Mouse (Mus musculus) liver, embryonic 11.5 days (tissue): ENCODE results near the gene Gpr161. TPM values are rescaled to one million over a fixed set of nuclear protein-coding genes. Genes with fewer than 3 reads are reported as not detected.
"Not testable (repeated sequence)": the region's sequence is repeated elsewhere in the genome, so short reads cannot be mapped to it uniquely, and the experiment has no call there.

ENCODE experiments used
- ATAC-seq: fragments of 200-750 bp; cut with Nextera tagmentation; replicated peaks from 2 replicates; pipeline ENCODE4 v1.8.0; 2017; ENCODE audit warnings: moderate number of reproducible peaks, mild to moderate bottlenecking, moderate TSS enrichment, moderate library complexity; ENCODE audit not compliant: low FRiP score
- DNase-seq: peaks from one replicate; pipeline ENCODE4 v3.0.0-alpha.2; 2017; ENCODE audit warnings: low spot score
- H3K27ac ChIP-seq: fragments of 300-500 bp; sonication (generic); 2 replicates; pipeline ENCODE4 v1.5.1; 2014; ENCODE audit warnings: mild to moderate bottlenecking, low read depth, low read length, control low read depth
- H3K27me3 ChIP-seq: fragments of 300-500 bp; sonication (generic); replicated peaks from 2 replicates; pipeline ENCODE4 v1.6.1; 2014; ENCODE audit warnings: low read length, mixed read lengths; ENCODE audit not compliant: control insufficient read depth, insufficient read depth
- H3K36me3 ChIP-seq: fragments of 300-500 bp; sonication (generic); 2 replicates; pipeline ENCODE4 v1.6.1; 2014; ENCODE audit warnings: mild to moderate bottlenecking, low read length, moderate library complexity, mixed read lengths; ENCODE audit not compliant: control insufficient read depth, insufficient read depth
- H3K4me1 ChIP-seq: fragments of 300-500 bp; sonication (generic); replicated peaks from 2 replicates; pipeline ENCODE4 v1.6.1; 2014; ENCODE audit warnings: low read length, mixed read lengths; ENCODE audit not compliant: control insufficient read depth, insufficient read depth
- H3K4me2 ChIP-seq: fragments of 300-500 bp; sonication (generic); 2 replicates; pipeline ENCODE4 v1.6.1; 2014; ENCODE audit warnings: mild to moderate bottlenecking, control low read depth, moderate library complexity
- H3K4me3 ChIP-seq: fragments of 300-500 bp; sonication (generic); 2 replicates; pipeline ENCODE4 v1.5.1; 2014; ENCODE audit warnings: low read depth, low read length, control low read depth
- H3K9ac ChIP-seq: fragments of 300-500 bp; sonication (generic); 2 replicates; pipeline ENCODE4 v1.6.1; 2014; ENCODE audit warnings: low read depth, low read length, control low read depth
- H3K9me3 ChIP-seq: fragments of 300-500 bp; sonication (generic); 2 replicates; pipeline ENCODE4 v1.6.1; 2016; ENCODE audit warnings: low read length, inconsistent platforms, mixed read lengths; ENCODE audit not compliant: control insufficient read depth
- WGBS: fragments of 180-500 bp; shearing (Covaris S2); extraction: QIAGEN DNeasy Blood & Tissue Kit; methylation state at CpG from one replicate; pipeline ENCODE4 v1.1.7; 2014; 5-methylcytosine and 5-hydroxymethylcytosine counted together
- polyA plus RNA-seq: library from polyadenylated mRNA; unstranded; fragments of >200 nt; fragmentation: Nextera tagmentation; extraction: Ambion mirVana; gene quantifications from 2 replicates; pipeline ENCODE4 v1.2.1, GENCODE M21; 2014

The Gpr161 gene
- polyA plus RNA-seq, 1 experiment from 2014 or later = 0.48 TPM

DNA sequence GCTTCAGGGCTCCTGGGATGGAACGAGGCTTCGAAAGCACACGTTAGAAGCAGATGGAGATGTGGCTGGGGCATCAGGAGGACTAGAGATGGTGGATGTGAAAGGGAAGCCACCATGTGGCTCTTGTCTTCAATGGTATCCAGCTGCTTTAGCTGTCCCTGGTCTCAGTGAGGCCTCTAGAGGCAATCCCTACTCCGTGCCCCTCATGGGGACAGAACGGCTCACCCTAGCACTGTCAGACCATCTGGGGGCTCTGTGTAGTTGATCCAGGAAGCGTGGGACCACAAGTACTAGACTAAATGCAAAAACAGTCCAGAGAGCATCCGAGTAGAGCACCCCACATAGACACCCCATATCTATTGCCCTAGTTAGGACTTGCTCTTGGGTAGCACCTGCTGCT lies 26.3 kb downstream of the Gpr161 start:
- ATAC-seq (no peak), DNase-seq (no peak)
- Histone ChIP-seq H3K4me2 (no peak overlapping the region), H3K27ac (no peak overlapping the region), H3K4me1 (peaks cover 13% of the 10 kb centered on the region), H3K9ac (no peak overlapping the region), H3K4me3 (no peak overlapping the region), H3K36me3 (no peaks in the 10 kb centered on the region), H3K9me3 (no peaks in the 10 kb centered on the region), H3K27me3 (no peaks in the 10 kb centered on the region)
- WGBS = 88% methylated on average over 7 of the region's 7 CpGs

DNA sequence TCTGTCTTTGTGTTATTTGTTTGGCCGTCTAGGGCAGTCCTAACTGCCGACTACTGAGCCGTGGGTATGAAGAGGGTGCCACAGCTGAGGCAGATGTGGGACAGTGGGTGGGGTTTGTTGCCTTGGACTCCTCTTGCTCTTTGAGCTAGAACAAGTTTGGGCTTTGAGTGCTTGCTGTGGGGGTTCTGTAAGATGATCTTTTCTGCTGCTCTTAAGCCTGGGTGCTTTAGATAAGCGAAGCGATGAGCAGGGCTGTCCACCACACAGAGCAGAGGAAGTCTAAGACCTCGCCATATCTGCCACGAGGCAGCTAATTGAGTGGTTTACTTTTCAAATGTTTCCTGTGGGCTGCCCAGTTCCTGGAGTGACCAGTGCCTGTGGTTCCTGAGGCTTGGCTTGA lies 27.3 kb downstream of the Gpr161 start:
- H3K9me3 ChIP-seq = no peaks in the 10 kb centered on the region
- no peak overlapping the region for H3K4me3 ChIP-seq
- H3K4me2 ChIP-seq = peak overlapping the region; percentile 36
- no peaks in the 10 kb centered on the region for H3K27me3 ChIP-seq
- peak overlapping the region; percentile 57 for H3K27ac ChIP-seq
- peak overlapping the region; percentile 48 for H3K9ac ChIP-seq
- no peaks in the 10 kb centered on the region for H3K36me3 ChIP-seq
- DNase-seq = peak; percentile 44
- WGBS = 31% methylated on average over 7 of the region's 7 CpGs
- peak; percentile 94 for ATAC-seq
- H3K4me1 ChIP-seq = peaks cover 13% of the 10 kb centered on the region

DNA sequence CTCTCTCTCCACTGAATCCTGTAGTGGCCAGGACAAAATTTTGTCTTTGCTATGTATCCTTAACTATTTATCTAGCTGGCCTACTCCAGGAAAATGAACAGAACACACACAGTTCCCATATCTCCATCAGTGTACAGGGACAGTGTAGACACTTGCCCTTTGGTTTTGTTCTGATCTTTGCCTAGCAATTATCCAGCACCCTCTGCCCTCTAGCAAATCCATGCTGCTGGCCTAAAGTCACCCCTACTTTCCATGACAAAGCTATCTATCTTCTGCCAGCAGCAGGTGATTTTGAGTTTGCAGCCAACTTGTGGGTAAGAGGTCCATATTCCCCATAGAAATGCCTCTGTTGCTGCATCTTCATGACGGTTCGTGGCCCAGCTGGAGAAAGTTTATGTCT lies 31.8 kb downstream of the Gpr161 start:
- 76% methylated on average over 2 of the region's 2 CpGs for WGBS
- no peak for ATAC-seq
- Histone ChIP-seq H3K4me3 (no peak overlapping the region), H3K9ac (no peak overlapping the region), H3K27ac (no peak overlapping the region), H3K27me3 (no peaks in the 10 kb centered on the region), H3K4me2 (no peak overlapping the region), H3K9me3 (no peaks in the 10 kb centered on the region), H3K36me3 (no peaks in the 10 kb centered on the region), H3K4me1 (peaks cover 12% of the 10 kb centered on the region)
- DNase-seq = no peak

DNA sequence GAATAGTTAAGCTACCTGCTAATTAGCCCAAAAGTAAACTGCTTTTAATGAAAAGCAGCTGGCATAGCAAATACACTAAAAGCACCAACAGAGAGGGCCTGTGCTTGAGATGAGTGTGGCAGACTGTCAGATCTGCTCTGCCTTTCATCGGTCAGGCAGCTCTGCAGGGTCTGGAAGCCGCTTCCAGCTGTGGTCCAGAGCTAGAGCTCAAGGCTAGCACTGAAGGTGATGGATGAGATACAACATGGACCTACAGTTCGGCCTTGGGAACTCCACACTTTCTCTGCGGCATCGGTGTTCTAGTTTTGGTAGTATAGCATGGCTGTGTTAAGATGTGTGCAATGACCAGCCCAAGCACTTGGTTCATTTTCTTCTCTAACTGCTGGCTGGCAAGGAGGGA lies 32.2 kb downstream of the Gpr161 start:
- Histone ChIP-seq H3K27me3 (no peaks in the 10 kb centered on the region), H3K9me3 (no peaks in the 10 kb centered on the region), H3K36me3 (no peaks in the 10 kb centered on the region), H3K4me1 (peaks cover 8% of the 10 kb centered on the region), H3K4me3 (no peak overlapping the region), H3K27ac (no peak overlapping the region), H3K9ac (no peak overlapping the region), H3K4me2 (no peak overlapping the region)
- DNase-seq (no peak), ATAC-seq (no peak)
- WGBS = 68% methylated on average over 5 of the region's 5 CpGs

DNA sequence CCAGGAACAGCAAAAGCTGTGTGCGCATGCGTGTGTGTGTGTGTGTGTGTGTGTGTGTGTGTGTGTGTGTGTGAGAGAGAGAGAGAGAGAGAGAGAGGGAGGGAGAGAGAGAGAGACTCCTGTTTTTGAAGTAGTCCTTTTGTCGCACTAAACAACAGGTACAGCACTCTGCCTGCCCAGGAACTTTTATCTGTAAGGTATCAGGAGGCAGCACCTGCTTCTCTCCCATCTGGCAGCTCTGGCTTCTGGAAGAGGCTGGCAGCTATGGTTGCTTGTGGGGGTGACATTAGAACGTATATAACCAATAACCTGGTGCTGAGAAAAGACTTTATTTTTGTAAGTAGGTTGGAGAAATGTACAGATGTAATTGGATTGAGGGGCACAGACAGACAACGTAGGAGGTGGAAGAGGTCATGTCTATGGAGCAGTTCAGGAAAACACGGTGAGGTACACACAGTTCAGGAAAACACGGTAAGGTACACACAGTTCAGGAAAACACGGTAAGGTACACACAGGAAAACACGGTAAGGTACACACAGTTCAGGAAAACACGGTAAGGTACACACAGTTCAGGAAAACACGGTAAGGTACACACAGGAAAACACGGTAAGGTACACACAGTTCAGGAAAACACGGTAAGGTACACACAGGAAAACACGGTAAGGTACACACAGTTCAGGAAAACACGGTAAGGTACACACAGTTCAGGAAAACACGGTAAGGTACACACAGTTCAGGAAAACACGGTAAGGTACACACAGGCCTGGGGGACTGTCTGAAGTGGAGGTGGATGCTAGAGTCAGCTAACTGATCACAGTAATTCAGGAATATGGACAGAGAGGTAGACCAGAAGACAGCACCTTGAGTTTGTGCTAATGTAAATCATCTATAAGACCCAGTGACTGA lies 33.0 kb downstream of the Gpr161 start:
- ATAC-seq = peak; percentile 61
- not testable (repeated sequence) for H3K27ac ChIP-seq, H3K27me3 ChIP-seq, DNase-seq, H3K9me3 ChIP-seq, H3K4me3 ChIP-seq, H3K4me1 ChIP-seq, H3K9ac ChIP-seq, H3K4me2 ChIP-seq, H3K36me3 ChIP-seq
- WGBS = 88% methylated on average over 17 of the region's 17 CpGs

DNA sequence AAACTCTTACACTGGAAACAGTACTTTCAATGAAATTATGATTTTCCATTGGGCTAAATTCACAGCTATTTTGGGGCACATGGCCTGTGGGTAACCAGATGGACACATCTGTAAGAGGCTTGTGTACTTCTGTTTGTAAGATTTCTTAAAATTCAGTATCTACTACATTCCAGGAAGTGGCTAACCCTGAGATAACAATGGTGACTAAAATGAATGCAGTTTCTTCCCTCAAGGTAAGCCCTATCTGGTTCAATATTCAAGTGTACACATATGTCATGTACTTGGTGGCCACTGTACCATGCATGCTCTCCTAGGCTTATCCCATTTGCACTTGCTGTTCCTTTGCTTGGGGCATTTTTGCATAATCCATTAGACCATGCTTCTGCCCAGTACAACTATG lies 35.3 kb downstream of the Gpr161 start:
- no peak overlapping the region for H3K27ac ChIP-seq
- DNase-seq = no peak

DNA sequence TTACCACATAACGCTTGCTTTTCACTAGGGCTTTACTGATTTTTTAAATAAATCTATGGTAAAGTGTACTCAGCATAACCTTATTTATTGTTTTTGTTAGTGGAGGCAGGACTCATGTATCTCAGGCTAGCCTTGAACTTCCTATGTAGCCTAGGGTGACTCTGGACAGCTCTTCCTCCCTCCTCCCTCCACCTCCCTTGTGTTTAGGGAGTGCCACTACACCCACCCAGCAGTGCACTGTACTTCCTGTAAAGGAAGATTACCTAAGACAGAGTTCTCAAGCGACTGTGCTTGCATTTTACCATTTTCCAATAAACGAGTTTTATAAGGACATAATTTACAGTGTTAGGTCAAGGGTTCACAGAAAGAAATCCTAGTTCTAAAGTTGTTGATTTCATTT lies 37.2 kb downstream of the Gpr161 start:
- Histone ChIP-seq H3K36me3 (peaks cover 3% of the 10 kb centered on the region), H3K4me3 (no peak overlapping the region), H3K4me1 (no peaks in the 10 kb centered on the region; the same call in 1 of the 2 replicates), H3K9me3 (no peaks in the 10 kb centered on the region), H3K27ac (no peak overlapping the region), H3K9ac (no peak overlapping the region), H3K27me3 (no peaks in the 10 kb centered on the region), H3K4me2 (no peak overlapping the region)
- DNase-seq (no peak), ATAC-seq (no peak; the same call in 1 of the 2 replicates)
- 72% methylated on average over 3 of the region's 3 CpGs for WGBS

More for the DNA sequence above, 35.3 kb downstream of the Gpr161 start:
- no peaks in the 10 kb centered on the region for H3K27me3 ChIP-seq
- no peaks in the 10 kb centered on the region; the same call in 1 of the 2 replicates for H3K4me1 ChIP-seq
- H3K9ac ChIP-seq = no peak overlapping the region
- H3K4me2 ChIP-seq = no peak overlapping the region
- ATAC-seq = 0 out of 2 replicates have a peak, but pooled peaks have one; percentile 52
- no peaks in the 10 kb centered on the region for H3K36me3 ChIP-seq
- H3K4me3 ChIP-seq = no peak overlapping the region
- no peaks in the 10 kb centered on the region for H3K9me3 ChIP-seq

DNA sequence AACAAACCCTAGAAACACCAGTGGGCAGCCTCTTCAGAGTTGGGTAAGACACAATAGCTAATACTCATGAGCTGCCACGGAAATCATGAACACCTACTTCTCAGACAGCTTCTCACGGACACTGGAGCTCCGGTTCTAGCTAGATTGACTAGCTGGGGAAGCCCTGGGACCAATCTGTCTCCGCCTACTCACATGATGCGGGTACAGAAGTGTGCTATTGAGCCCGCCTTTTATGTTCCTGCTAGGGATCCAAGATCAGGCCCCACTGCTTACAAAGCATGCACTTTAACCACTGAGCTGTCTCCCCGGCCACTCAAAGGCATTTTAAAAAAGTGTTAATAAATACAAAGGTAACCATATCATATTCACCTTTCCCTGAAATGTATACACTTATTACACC lies 46.5 kb downstream of the Gpr161 start:
- Histone ChIP-seq H3K9me3 (no peaks in the 10 kb centered on the region), H3K27ac (no peak overlapping the region), H3K4me2 (no peak overlapping the region), H3K36me3 (no peaks in the 10 kb centered on the region), H3K27me3 (no peaks in the 10 kb centered on the region), H3K4me3 (no peak overlapping the region), H3K9ac (no peak overlapping the region), H3K4me1 (no peaks in the 10 kb centered on the region)
- no peak for DNase-seq
- no peak for ATAC-seq
- 75% methylated on average over 7 of the region's 7 CpGs for WGBS

DNA sequence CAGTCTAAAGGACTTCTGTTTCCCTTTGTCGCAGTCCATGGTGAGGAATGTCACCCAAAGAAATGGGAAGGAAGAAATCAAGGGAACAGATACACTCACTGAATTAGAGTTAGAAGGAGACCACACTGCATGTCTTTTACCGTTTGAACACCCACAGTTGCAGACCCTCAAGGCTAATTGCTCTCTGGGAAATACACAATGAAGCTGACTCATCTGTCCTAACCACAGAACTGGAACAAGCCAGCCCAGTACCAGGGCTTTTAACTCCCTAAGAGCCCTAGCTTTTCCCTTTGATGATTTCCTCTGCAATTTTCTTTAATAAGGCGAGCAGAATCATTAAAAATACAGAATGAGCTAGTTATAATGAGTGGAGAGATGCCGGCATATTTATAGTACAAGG lies 48.9 kb downstream of the Gpr161 start:
- Histone ChIP-seq H3K27ac (no peak overlapping the region), H3K4me3 (no peak overlapping the region), H3K4me1 (no peaks in the 10 kb centered on the region), H3K36me3 (no peaks in the 10 kb centered on the region), H3K9ac (no peak overlapping the region), H3K4me2 (no peak overlapping the region), H3K9me3 (no peaks in the 10 kb centered on the region), H3K27me3 (no peaks in the 10 kb centered on the region)
- no peak for DNase-seq
- WGBS = 53% methylated on average over 4 of the region's 4 CpGs
- ATAC-seq = no peak
